Mouse (Mus musculus) heart, embryonic 15.5 days (tissue): ENCODE results near the gene Cdh16. TPM values are rescaled to one million over a fixed set of nuclear protein-coding genes. Genes with fewer than 3 reads are reported as not detected.
"Not testable (repeated sequence)": the region's sequence is repeated elsewhere in the genome, so short reads cannot be mapped to it uniquely, and the experiment has no call there.

Experiments
- ATAC-seq: fragments of 200-750 bp; cut with Nextera tagmentation; replicated peaks from 2 replicates; pipeline ENCODE4 v1.8.0; 2017; ENCODE audit warnings: low read depth, moderate TSS enrichment; ENCODE audit not compliant: insufficient number of reproducible peaks, insufficient read depth, low FRiP score
- H3K27ac ChIP-seq: fragments of 300-500 bp; sonication (generic); 2 replicates; pipeline ENCODE4 v1.5.1; 2015; ENCODE audit warnings: mild to moderate bottlenecking, inconsistent platforms
- H3K27me3 ChIP-seq: fragments of 300-500 bp; sonication (generic); 2 replicates; pipeline ENCODE4 v1.6.1; 2015; ENCODE audit warnings: inconsistent platforms
- H3K36me3 ChIP-seq: fragments of 300-500 bp; sonication (generic); 2 replicates; pipeline ENCODE4 v1.6.1; 2015; ENCODE audit warnings: mild to moderate bottlenecking, inconsistent platforms
- H3K4me1 ChIP-seq: fragments of 300-500 bp; sonication (generic); replicated peaks from 2 replicates; pipeline ENCODE4 v1.6.1; 2015; ENCODE audit warnings: inconsistent platforms
- H3K4me2 ChIP-seq: fragments of 300-500 bp; sonication (generic); 2 replicates; pipeline ENCODE4 v1.6.1; 2015; ENCODE audit warnings: inconsistent platforms, mild to moderate bottlenecking, moderate library complexity
- H3K4me3 ChIP-seq: fragments of 300-500 bp; sonication (generic); 2 replicates; pipeline ENCODE4 v1.5.1; 2015; ENCODE audit warnings: mild to moderate bottlenecking, inconsistent platforms
- H3K9ac ChIP-seq: fragments of 300-500 bp; sonication (generic); 2 replicates; pipeline ENCODE4 v1.6.1; 2015; ENCODE audit warnings: mild to moderate bottlenecking, inconsistent platforms
- H3K9me3 ChIP-seq: fragments of 300-500 bp; sonication (generic); replicated peaks from 2 replicates; pipeline ENCODE4 v1.6.1; 2016; ENCODE audit warnings: inconsistent platforms
- WGBS: fragments of 180-500 bp; shearing (Covaris S2); methylation state at CpG from one replicate; pipeline ENCODE4 v1.1.7; 2015; ENCODE audit warnings: mixed read lengths; 5-methylcytosine and 5-hydroxymethylcytosine counted together
- polyA plus RNA-seq: library from polyadenylated mRNA; unstranded; fragments of >200 nt; fragmentation: Nextera tagmentation; extraction: Ambion mirVana; gene quantifications from 2 replicates; pipeline ENCODE4 v1.2.1, GENCODE M21; 2015

Cdh16 gene
- polyA plus RNA-seq, 1 experiment from 2014 or later, result 20.2 TPM

DNA sequence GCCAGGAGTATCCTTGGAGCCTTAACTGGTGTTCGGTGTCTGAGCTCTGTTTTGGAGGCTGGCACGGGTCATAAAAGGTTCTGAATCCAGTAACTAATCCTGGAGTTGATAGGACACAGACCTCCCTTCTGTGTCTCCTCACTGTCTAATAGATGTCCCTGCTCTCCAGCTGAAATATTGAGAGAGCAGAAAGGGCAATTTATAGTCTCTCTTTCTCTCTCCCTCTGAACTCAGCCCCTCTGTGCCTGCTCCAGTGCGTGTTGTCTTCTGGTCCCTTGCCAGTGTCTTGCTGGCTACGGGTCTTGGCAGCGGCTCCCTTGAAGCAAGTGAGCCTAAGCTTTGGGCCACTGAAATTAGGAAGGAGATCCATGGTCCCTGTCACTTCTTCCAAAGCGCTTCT, 26.5 kb downstream of the Cdh16 start:
- Histone ChIP-seq H3K36me3 (peaks cover 14% of the 10 kb centered on the region), H3K27me3 (no peaks in the 10 kb centered on the region), H3K4me1 (peaks cover 13% of the 10 kb centered on the region), H3K9ac (no peak overlapping the region), H3K27ac (no peak overlapping the region), H3K9me3 (no peaks in the 10 kb centered on the region), H3K4me3 (no peak overlapping the region), H3K4me2 (no peak overlapping the region)
- ATAC-seq, result no peak
- WGBS, result 56% methylated on average over 6 of the region's 6 CpGs

DNA sequence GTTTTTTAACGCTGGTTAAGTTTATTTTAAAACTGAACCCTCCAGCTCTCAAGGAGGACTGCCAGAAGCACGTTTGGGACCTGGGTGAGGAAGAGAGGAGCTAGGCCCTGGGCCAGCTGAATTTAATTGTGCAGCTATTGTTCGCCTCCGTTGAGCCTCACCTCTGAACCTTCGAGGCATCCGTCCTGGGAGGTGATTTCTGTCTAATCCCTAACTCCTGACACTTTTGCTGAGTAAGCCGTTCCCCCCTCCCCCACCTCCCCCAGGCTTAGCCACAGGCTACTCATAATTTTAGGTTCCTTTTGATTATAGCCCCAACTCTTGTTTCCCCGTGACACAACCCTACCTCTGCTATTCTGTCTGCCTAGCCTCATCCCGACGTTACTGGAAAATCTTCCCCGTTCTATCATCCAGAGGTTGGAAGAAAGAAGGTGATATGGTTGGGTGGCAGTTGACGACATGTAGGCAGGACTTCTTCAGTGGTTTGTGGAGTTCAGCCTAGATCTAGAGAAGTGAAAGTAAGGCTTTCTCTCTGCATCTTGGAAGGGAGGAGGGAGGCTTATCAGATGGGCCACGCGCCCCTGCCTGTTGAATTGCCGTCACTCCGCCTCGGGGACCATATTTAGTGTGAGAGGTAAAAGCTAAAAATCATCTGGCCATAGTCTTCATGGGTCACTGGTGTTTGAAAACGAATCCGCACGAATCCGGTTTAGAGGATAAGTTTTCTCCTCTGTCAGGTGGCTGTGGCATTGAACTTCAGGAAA, 28.2 kb downstream of the Cdh16 start:
- no peak for ATAC-seq
- H3K9ac ChIP-seq, result no peak overlapping the region
- H3K4me2 ChIP-seq, result no peak overlapping the region
- H3K4me3 ChIP-seq, result no peak overlapping the region
- peaks cover 11% of the 10 kb centered on the region for H3K4me1 ChIP-seq
- WGBS, result 77% methylated on average over 21 of the region's 21 CpGs
- H3K36me3 ChIP-seq, result peaks cover 14% of the 10 kb centered on the region
- no peak overlapping the region for H3K27ac ChIP-seq
- H3K27me3 ChIP-seq, result no peaks in the 10 kb centered on the region
- no peaks in the 10 kb centered on the region for H3K9me3 ChIP-seq

DNA sequence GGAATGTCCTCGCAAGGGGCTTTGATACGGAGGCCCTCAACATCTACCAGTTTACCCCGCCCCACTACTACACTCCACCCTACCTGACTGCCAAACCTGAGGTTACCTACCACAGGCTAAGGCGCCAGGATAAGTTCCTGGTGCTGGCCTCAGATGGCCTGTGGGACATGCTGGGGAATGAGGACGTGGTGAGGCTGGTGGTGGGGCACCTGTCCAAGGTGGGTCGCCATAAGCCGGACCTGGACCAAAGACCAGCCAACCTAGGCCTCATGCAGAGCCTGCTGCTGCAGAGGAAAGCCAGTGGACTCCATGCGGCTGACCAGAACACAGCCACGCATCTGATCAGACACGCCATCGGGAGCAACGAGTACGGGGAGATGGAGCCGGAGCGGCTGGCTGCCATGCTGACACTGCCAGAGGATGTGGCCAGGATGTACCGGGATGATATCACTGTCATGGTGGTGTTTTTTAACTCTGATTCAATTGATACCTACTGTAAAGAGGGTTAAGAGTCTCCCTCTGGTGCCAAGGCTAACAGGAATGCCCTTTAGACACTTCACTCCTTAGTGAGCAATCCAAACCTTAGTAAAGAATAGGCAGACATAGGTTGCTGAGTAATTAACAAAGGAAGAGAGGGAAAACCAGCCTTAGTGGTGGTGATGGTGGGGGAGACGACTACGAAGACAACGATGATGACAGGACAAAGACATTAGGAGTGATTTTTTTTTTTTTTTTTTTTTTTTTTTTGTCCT, 29.4 kb downstream of the Cdh16 start:
- ATAC-seq, result no peak
- WGBS, result 92% methylated on average over 19 of the region's 19 CpGs
- Histone ChIP-seq H3K27ac (no peak overlapping the region), H3K9ac (no peak overlapping the region), H3K9me3 (no peaks in the 10 kb centered on the region), H3K36me3 (peaks cover 14% of the 10 kb centered on the region), H3K4me1 (peaks cover 14% of the 10 kb centered on the region), H3K4me2 (no peak overlapping the region), H3K4me3 (no peak overlapping the region), H3K27me3 (no peaks in the 10 kb centered on the region)

DNA sequence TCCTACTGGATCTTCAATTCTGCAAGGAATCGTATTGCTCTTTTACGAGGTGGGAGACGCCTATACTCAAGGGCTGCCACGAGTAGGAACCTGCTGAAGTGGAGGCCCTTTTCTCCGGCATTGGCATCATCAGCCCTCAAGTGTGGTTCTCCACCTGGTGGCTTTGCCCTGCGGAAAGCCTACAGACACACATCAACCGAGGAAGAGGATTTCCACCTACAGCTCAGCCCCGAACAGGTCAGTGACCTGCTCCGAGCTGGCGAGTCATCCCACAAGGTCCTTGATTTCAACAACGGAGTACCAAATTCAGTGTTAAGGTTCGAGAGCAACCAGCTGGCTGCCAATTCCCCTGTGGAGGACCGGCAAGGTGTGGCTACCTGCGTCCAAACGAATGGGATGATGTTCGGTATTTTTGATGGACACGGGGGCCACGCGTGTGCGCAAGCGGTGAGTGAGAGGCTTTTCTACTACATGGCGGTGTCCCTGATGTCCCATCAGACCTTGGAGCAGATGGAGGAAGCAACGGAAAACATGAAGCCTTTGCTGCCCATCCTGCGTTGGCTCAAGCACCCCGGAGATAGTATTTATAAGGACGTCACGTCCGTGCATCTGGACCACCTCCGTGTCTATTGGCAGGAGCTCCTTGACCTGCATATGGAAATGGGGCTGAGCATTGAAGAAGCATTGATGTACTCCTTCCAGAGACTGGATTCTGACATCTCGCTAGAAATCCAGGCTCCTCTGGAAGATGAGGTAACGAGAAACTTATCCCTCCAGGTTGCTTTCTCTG, 30.5 kb downstream of the Cdh16 start:
- Histone ChIP-seq H3K9me3 (no peaks in the 10 kb centered on the region), H3K9ac (no peak overlapping the region), H3K36me3 (peaks cover 14% of the 10 kb centered on the region), H3K27me3 (no peaks in the 10 kb centered on the region), H3K4me1 (peaks cover 14% of the 10 kb centered on the region), H3K4me3 (no peak overlapping the region), H3K4me2 (no peak overlapping the region), H3K27ac (no peak overlapping the region)
- 91% methylated on average over 31 of the region's 31 CpGs for WGBS
- ATAC-seq, result no peak

DNA sequence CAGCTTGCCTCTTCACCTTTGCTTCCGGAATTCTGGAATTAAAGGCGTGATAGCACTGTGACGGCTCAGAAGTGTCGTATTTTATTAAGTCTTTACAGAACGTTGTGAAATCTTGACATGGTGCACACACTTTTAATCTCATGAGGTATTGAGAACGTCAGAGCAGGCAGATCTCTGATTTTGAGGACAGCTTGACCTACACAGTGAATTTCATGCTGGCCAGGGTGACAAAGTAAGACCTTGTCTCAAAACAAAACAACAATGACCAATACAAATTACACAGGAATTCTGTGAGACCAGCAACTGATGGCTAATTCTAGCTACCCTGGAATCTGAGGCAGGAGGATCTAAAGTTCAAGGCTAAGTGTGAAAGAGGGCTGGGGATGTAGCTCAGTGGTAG, 31.6 kb downstream of the Cdh16 start:
- no peak overlapping the region for H3K4me3 ChIP-seq
- peaks cover 14% of the 10 kb centered on the region for H3K36me3 ChIP-seq
- H3K27me3 ChIP-seq, result no peaks in the 10 kb centered on the region
- H3K9me3 ChIP-seq, result no peaks in the 10 kb centered on the region
- no peak overlapping the region for H3K9ac ChIP-seq
- H3K4me2 ChIP-seq, result peak overlapping the region; percentile 93; the same call in 1 of the 2 replicates
- H3K4me1 ChIP-seq, result peaks cover 14% of the 10 kb centered on the region
- no peak for ATAC-seq
- WGBS, result 65% methylated on average over 6 of the region's 6 CpGs
- H3K27ac ChIP-seq, result no peak overlapping the region

DNA sequence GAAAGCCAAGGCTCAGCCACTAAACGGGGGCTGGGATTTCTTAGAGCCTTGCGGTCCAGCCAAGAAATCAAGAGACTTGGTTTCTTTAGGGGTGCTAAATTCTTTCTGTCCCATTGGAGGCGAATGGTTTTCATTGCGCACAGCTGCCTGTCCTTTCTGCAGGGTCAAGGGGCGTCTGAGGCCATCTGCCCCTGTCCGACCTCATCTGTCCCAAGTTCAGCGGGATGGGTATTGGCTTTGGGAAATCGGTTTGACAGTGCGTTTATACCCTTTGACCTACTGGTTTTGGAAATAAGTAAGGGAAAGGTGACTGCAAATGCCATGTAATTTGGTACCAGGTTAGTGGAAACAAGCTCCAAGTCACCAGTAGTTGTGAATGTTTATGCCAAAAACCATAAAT, 32.3 kb downstream of the Cdh16 start:
- Histone ChIP-seq H3K4me2 (peak overlapping the region; percentile 93), H3K9ac (peak overlapping the region; percentile 76), H3K27ac (peak overlapping the region; percentile 85), H3K4me1 (peaks cover 14% of the 10 kb centered on the region), H3K4me3 (peak overlapping the region; percentile 83), H3K36me3 (peaks cover 14% of the 10 kb centered on the region; the same call in 1 of the 2 replicates), H3K9me3 (no peaks in the 10 kb centered on the region), H3K27me3 (no peaks in the 10 kb centered on the region)
- WGBS, result 5% methylated on average over 9 of the region's 9 CpGs
- no peak for ATAC-seq

DNA sequence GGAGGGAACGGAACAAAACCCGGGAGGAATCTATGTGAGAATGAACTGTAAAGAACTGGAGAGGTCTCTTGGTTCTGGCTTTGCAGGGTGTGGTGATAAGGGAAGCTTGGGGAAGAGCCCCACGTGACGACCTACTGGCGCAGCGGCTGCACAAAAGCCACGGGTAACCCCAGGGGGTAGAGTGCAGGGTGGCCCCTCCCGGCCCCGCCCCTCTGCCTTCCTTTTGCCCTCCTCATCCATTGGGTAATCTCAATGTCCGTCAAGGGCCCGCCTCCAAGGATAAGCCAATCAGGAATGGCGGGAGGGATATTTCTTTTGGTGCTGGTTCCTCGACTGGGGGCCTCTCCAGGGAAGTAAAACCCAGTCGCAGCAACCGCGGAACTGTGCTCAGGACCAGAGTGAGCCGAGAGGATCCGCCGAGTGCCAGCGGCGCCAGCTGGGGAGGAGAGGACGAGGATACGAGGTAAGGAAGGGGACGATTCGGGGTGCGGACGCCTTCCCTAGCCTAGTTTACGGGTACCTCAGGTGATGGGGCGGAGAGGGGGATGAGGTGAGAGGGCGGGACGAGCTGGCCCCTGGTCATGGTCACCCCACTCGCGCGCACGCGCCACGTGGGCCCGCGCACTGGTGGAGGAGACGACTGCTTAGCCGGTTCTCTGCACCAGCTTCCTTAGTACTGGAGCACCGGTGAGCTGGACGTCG, 32.9 kb downstream of the Cdh16 start, which contains the start of gene Pdp2:
Gene Pdp2 (plus strand): TSS at position 319 of the 702 bp plus-strand sequence.
- H3K4me1 ChIP-seq, result peaks cover 14% of the 10 kb centered on the region
- peak within 1 kb of the TSS; percentile 83 for H3K4me3 ChIP-seq
- H3K9me3 ChIP-seq, result no peaks in the 10 kb centered on the region
- H3K27me3 ChIP-seq, result no peaks in the 10 kb centered on the region
- peak; percentile 98 for ATAC-seq
- H3K36me3 ChIP-seq, result peaks cover 14% of the 10 kb centered on the region; the same call in 1 of the 2 replicates
- H3K27ac ChIP-seq, result peak within 1 kb of the TSS; percentile 85
- peak within 1 kb of the TSS; percentile 76 for H3K9ac ChIP-seq
- WGBS, result under 1% methylated on average over 44 of the region's 44 CpGs
- peak within 1 kb of the TSS; percentile 93 for H3K4me2 ChIP-seq

DNA sequence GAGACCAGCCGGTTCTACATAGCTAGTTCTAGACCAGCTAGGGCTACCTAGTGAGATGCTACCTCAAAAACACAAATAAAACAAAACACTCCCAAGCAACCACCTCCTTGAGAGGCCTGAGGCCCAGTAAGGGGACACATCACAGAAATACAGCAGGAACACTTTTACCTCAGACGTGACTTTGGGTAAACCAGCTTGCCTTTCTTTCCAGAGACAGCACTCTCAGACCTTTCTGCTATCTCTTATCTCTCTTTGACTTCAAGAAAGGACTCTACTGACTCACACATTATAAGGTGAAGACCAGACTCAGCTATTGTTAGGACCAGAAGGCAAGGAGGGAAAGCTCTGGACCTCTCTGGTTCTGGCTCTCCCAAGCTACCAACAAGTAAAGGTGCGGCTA, 33.9 kb downstream of the Cdh16 start:
- no peaks in the 10 kb centered on the region for H3K9me3 ChIP-seq
- peaks cover 14% of the 10 kb centered on the region; the same call in 1 of the 2 replicates for H3K36me3 ChIP-seq
- WGBS, result 82% methylated on average over 3 of the region's 3 CpGs
- no peaks in the 10 kb centered on the region for H3K27me3 ChIP-seq
- H3K4me2 ChIP-seq, result no peak overlapping the region
- H3K27ac ChIP-seq, result no peak overlapping the region
- no peak overlapping the region for H3K9ac ChIP-seq
- H3K4me1 ChIP-seq, result peaks cover 14% of the 10 kb centered on the region
- ATAC-seq, result no peak
- no peak overlapping the region for H3K4me3 ChIP-seq

DNA sequence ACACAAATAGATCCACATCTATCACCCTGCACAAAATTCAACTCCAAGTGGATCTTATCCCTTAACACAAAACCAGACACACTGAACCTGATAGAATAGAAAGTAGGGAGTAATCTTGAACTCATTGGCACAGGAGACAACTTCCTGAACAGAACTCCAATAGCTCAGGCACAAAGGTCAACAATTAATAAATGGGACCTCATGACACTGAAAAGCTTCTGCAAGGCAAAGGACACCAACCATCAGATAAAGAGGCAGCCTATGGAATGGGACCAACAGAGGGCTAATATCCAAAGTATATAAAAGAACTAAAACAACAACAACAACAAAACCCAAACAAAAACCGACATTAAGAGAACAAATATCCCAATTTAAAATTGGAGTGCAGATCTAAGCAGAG, 39.7 kb downstream of the Cdh16 start:
- 39% methylated on average over 1 of the region's 1 CpGs for WGBS
- no peak overlapping the region for H3K27ac ChIP-seq
- no peaks in the 10 kb centered on the region for H3K9me3 ChIP-seq
- ATAC-seq, result no peak
- no peak overlapping the region for H3K4me3 ChIP-seq
- H3K4me1 ChIP-seq, result no peaks in the 10 kb centered on the region
- H3K9ac ChIP-seq, result no peak overlapping the region
- no peaks in the 10 kb centered on the region for H3K36me3 ChIP-seq
- no peak overlapping the region for H3K4me2 ChIP-seq
- H3K27me3 ChIP-seq, result no peaks in the 10 kb centered on the region

DNA sequence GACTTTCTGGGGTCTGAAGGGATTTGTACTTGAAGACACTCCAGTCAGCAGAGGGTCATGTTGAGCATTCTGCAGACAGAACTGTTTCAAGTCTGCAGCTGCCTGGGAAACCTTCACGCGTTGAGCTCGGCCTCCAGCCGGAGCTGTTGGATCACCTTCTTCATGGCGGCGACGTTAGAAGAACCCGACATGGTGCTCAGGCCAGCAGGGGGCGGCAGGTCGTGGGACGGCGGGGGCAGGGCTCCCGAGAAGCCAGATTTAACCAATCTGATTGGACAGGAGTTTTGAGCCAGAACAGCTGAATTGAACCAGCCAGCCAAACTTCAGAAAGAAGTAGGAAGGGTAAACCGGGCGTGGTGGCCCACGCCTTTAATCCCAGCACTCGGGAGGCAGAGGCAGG, 46.6 kb downstream of the Cdh16 start:
- not testable (repeated sequence) for H3K27me3 ChIP-seq, H3K4me3 ChIP-seq, H3K9me3 ChIP-seq, H3K4me2 ChIP-seq, ATAC-seq, H3K27ac ChIP-seq, H3K4me1 ChIP-seq, H3K9ac ChIP-seq, H3K36me3 ChIP-seq
- 76% methylated on average over 17 of the region's 17 CpGs for WGBS

DNA sequence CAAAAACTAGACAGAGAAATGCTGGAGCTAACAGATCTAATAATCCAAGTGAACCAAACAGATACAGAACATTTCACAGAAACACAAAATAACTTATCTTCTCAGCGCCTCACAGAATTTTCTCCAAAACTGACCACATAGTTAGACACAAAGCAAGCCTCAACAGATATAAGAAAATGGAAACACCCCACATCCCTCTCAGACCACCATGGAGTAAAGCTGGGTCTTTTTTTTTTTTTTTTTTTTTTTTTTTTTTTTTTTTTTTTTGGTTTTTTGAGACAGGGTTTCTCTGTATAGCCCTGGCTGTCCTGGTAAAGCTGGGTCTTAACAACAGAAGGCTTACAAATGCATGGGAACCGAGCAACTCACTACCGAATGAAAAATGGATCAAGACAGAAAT, 47.4 kb downstream of the Cdh16 start:
- Histone ChIP-seq H3K27ac (no peak overlapping the region), H3K9me3 (no peaks in the 10 kb centered on the region), H3K4me3 (no peak overlapping the region), H3K9ac (no peak overlapping the region), H3K4me2 (no peak overlapping the region), H3K36me3 (no peaks in the 10 kb centered on the region), H3K27me3 (no peaks in the 10 kb centered on the region), H3K4me1 (no peaks in the 10 kb centered on the region)
- no peak for ATAC-seq
- 86% methylated on average over 3 of the region's 3 CpGs for WGBS
